Mouse (Mus musculus): ENCODE results near the gene Dyrk2.

Dyrk2 gene

GRCm38 (mm10) chr10:118870201-118870980, at the start of gene Dyrk2:
Dyrk2 (minus strand) TSS chr10:118870209.
- no peak for TF ChIP-seq GATA4 (IDR thresholded peaks at IDR 0.05; ENCODE audit: insufficient replicate concordance, low read length)

- TF ChIP-seq GATA4 (IDR thresholded peaks at IDR 0.05; ENCODE audit: insufficient replicate concordance, low read length) = no peak
These were observed 32.6 kb upstream of the Dyrk2 start for GRCm38 (mm10) chr10:118902625-118903024.

- TF ChIP-seq GATA4 (IDR thresholded peaks at IDR 0.05; ENCODE audit: insufficient replicate concordance, low read length) = no peak
These were observed 23.6 kb upstream of the Dyrk2 start for GRCm38 (mm10) chr10:118893645-118894044.

GRCm38 (mm10) chr10:118884126-118884525, 14.1 kb upstream of the Dyrk2 start:
- no peak for TF ChIP-seq GATA4 (IDR thresholded peaks at IDR 0.05; ENCODE audit: insufficient replicate concordance, low read length)

GRCm38 (mm10) chr10:118883317-118883716, 13.3 kb upstream of the Dyrk2 start:
- no peak for TF ChIP-seq GATA4 (IDR thresholded peaks at IDR 0.05; ENCODE audit: insufficient replicate concordance, low read length)

- TF ChIP-seq GATA4 (IDR thresholded peaks at IDR 0.05; ENCODE audit: insufficient replicate concordance, low read length) = no peak
These were observed 12.4 kb upstream of the Dyrk2 start for GRCm38 (mm10) chr10:118882258-118882885.

- no peak for TF ChIP-seq GATA4 (IDR thresholded peaks at IDR 0.05; ENCODE audit: insufficient replicate concordance, low read length)
These were observed 10.8 kb upstream of the Dyrk2 start for GRCm38 (mm10) chr10:118880776-118881175.

- no peak for TF ChIP-seq GATA4 (IDR thresholded peaks at IDR 0.05; ENCODE audit: insufficient replicate concordance, low read length)
These were observed 2.2 kb upstream of the Dyrk2 start for GRCm38 (mm10) chr10:118872196-118872595.

GRCm38 (mm10) chr10:118869591-118870001, 413 bp downstream of the Dyrk2 start:
- no peak for TF ChIP-seq GATA4 (IDR thresholded peaks at IDR 0.05; ENCODE audit: insufficient replicate concordance, low read length)

- no peak for TF ChIP-seq GATA4 (IDR thresholded peaks at IDR 0.05; ENCODE audit: insufficient replicate concordance, low read length)
These were observed 1.1 kb downstream of the Dyrk2 start for GRCm38 (mm10) chr10:118868601-118869590.

- TF ChIP-seq GATA4 (IDR thresholded peaks at IDR 0.05; ENCODE audit: insufficient replicate concordance, low read length) = no peak
These were observed 2.0 kb downstream of the Dyrk2 start for GRCm38 (mm10) chr10:118867896-118868600.

GRCm38 (mm10) chr10:118867304-118867895, 2.6 kb downstream of the Dyrk2 start:
- no peak for TF ChIP-seq GATA4 (IDR thresholded peaks at IDR 0.05; ENCODE audit: insufficient replicate concordance, low read length)

- TF ChIP-seq GATA4 (IDR thresholded peaks at IDR 0.05; ENCODE audit: insufficient replicate concordance, low read length) = no peak
These were observed 5.0 kb downstream of the Dyrk2 start for GRCm38 (mm10) chr10:118864976-118865375.

- no peak for TF ChIP-seq GATA4 (IDR thresholded peaks at IDR 0.05; ENCODE audit: insufficient replicate concordance, low read length)
These were observed 6.4 kb downstream of the Dyrk2 start for GRCm38 (mm10) chr10:118863611-118864010.

Measured in liver, adult (tissue).